Mouse (Mus musculus): Measurements from ENCODE around the gene Akap1. TPM values are rescaled to one million over a fixed set of nuclear protein-coding genes. Genes with fewer than 3 reads are reported as not detected.

The Akap1 gene
- 60.1 and 62.0 TPM in 2 replicates for polyA plus RNA-seq (2012; rRNA removed)

GRCm38 (mm10) chr11:88864458-88865197 lies at the start of gene Akap1:
Akap1 (minus strand) TSS chr11:88864586.

Other genes with a start within 250 kb of the Akap1 start
- gene Msi2, start 146.1 kb downstream of the Akap1 start, polyA plus RNA-seq (2012; rRNA removed): 47.5 and 52.6 TPM in 2 replicates
- gene Scpep1, start 90.9 kb upstream of the Akap1 start, polyA plus RNA-seq (2012; rRNA removed): 24.3 and 25.1 TPM in 2 replicates
- gene Elobl, start 102.3 kb upstream of the Akap1 start, polyA plus RNA-seq (2012; rRNA removed): not detected in 2 replicates
- gene Coil, start 105.7 kb upstream of the Akap1 start, polyA plus RNA-seq (2012; rRNA removed): 32.1 and 33.5 TPM in 2 replicates
- 2.6 and 2.9 TPM in 2 replicates for gene Trim25, start 134.8 kb upstream of the Akap1 start, polyA plus RNA-seq (2012; rRNA removed)
- gene Dgke, start 202.3 kb upstream of the Akap1 start, polyA plus RNA-seq (2012; rRNA removed): 22.2 and 22.8 TPM in 2 replicates
- 0.18 and 0.20 TPM in 2 replicates for gene Gm525, start 209.3 kb upstream of the Akap1 start, polyA plus RNA-seq (2012; rRNA removed)

Data from central nervous system, embryonic 18 days (tissue).